Mouse (Mus musculus) embryonic fibroblast, embryonic 13.5 days (primary cell): ENCODE measurements at regions not wholly inside any gene's neighbourhood (a gene's known extent, or its start where the extent isn't known, plus 50 kb on each side); places are given as distances from the start of the nearest gene placed in this dataset.

ENCODE experiments used
- H3K27ac ChIP-seq: 2 replicates; pipeline ENCODE4 v1.5.1; 2012; ENCODE audit warnings: low read length, control low read depth, inconsistent platforms; ENCODE audit not compliant: insufficient read depth
- H3K4me1 ChIP-seq: 2 replicates; pipeline ENCODE4 v1.6.1; 2011; ENCODE audit warnings: low read length; ENCODE audit not compliant: control insufficient read depth, insufficient read depth
- H3K4me3 ChIP-seq: 2 replicates; pipeline ENCODE4 v1.5.1; 2011; ENCODE audit warnings: mild to moderate bottlenecking, control low read depth, low read length; ENCODE audit not compliant: insufficient read depth
- CTCF ChIP-seq: IDR thresholded peaks from 2 replicates; pipeline ENCODE4 v1.5.1; 2011; ENCODE audit warnings: mild to moderate bottlenecking, control low read depth, low read length, moderate library complexity, borderline replicate concordance; ENCODE audit not compliant: insufficient read depth
- POLR2A ChIP-seq: IDR thresholded peaks from 2 replicates; pipeline ENCODE4 v1.6.1; 2011; ENCODE audit warnings: low read depth, mild to moderate bottlenecking, control low read depth, low read length, moderate library complexity

DNA sequence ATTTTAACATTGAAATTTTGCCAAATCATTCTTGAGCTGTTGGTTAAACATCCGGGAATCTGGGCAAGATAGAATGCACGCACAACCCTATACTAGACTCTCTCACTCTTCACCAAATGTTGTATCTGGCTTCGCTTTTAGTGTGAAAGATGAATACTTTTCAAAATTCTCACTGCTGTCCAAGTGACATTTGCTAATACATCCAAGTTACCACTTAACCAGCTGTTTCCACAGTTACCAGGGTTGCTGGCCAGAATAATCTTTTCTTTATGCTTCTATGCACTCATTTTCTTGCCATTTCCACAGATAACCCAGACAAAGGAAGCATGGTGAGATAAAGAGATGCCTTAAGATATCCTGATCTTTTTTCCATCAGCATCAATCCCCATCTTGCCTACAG is 294.9 kb downstream of the Foxa2 start:
- Histone ChIP-seq H3K4me1 (peaks cover 5% of the 10 kb centered on the region), H3K4me3 (no peak overlapping the region), H3K27ac (no peak overlapping the region)
- TF ChIP-seq CTCF (no peak), POLR2A (no peak)

DNA sequence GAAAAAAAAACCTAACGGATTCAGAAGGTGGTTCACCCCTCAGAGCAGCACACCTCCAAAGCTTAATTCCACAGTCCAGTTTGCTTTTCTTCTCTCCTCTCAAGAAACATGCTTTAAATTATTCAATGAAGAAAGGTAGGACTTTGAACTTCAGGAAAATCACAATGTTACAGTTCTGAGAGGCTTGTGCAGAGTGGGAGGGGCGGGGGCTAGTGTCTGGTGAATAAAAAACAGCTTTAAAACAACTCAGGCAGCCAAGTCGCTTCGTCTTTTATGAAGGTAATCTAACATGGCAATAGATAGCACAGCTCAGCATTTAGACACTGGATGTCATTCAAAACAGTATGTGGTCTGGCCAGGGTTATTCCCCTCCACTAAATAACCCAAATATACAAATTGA is 298.8 kb downstream of the Foxa2 start:
- TF ChIP-seq POLR2A (no peak), CTCF (no peak)
- Histone ChIP-seq H3K27ac (no peak overlapping the region), H3K4me1 (0 out of 2 replicates have a peak, but pooled peaks cover 2% of the 10 kb centered on the region)

DNA sequence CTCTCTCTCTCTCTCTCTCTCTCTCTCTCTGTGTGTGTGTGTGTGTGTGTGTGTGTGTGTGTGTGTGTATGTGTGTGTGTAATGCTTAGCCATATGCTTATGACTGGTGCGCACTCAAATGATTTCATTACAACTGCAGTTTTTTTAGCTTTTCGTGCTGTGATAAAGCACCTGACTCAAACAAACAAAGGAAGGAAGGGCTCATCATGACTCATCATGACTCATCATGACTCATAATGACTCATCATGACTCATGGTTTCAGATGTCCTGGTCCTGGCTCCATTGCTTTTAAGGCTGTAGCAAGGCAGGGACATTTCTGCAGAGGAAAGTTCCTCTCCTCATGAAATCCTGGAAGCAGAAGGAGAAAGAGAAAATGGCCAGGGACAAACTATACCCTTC is 302.9 kb downstream of the Foxa2 start:
- Histone ChIP-seq H3K27ac (no peak overlapping the region; the same call in 1 of the 2 replicates), H3K4me3 (no peak overlapping the region), H3K4me1 (no peaks in the 10 kb centered on the region)
- TF ChIP-seq CTCF (no peak), POLR2A (no peak)

More for the DNA sequence above, 298.8 kb downstream of the Foxa2 start:
- H3K4me3 ChIP-seq: no peak overlapping the region

DNA sequence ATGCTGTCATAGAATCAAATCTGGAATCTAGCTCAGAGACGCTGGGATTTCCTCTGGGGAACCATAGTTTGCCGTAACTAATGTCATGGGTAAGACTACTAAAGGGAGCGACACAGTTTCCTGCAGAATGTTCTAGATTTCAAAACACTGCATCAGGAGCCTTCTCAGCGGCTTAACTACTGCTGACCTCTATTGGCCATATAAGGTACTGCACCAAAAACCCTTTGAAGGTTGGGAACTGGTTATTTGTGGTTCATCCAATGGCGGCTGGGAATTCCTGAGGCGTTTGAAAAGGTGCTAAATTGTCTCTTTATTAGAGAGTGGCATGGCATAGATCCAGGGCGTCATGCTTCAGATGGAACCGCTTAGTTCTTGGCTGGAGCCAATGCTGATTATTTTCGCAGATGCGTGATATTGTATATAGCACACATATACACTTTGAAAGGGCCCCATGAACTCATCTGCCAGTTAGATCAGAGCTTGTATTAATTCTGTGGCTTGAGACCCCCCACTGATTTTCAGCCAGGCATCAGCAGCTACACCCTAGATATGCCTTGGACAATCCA is 308.4 kb downstream of the Foxa2 start:
- TF ChIP-seq CTCF (no peak), POLR2A (no peak)
- Histone ChIP-seq H3K4me3 (no peak overlapping the region), H3K27ac (no peak overlapping the region), H3K4me1 (no peaks in the 10 kb centered on the region)

DNA sequence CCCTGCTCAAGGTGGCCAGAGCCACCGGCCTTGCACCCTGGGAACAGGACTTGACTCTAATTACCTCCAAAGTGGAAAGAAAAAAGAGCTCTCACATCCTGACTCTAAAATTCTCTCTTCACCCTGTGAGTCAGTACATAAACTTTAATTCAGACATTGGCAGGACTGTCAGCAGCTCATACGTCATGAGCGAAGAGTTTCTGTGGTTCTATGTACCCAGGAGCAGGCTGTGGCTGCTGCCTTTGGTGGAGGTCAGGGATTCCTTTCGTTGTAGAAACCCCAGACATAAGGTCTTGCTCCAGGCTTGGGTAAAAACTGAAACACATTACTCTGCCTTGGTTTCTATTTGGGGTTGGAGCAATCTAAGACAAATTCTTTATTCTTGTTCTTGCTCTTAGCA is 319.4 kb downstream of the Foxa2 start:
- H3K27ac ChIP-seq: no peak overlapping the region
- H3K4me1 ChIP-seq: no peaks in the 10 kb centered on the region
- no peak overlapping the region for H3K4me3 ChIP-seq
- TF ChIP-seq POLR2A: no peak

DNA sequence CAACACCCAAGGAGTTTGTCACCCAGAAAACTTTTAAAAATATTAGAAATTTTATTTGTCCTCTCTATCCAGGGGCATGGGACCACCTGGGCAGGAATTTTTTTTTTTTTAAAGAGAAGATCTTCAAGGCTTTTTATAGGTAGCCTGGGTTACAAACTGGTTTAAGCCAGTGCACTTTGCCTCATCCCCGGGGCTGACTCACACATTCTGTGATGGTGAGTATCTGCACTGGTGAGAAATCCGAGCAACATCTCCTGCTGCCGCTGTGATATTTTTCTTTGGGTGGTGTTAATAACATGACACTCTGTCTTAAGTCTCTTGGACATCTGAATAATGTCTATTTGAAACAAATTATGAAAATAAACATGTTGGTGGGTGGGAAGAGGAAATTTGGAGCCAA is 327.8 kb downstream of the Foxa2 start:
- no peak for TF ChIP-seq POLR2A
- TF ChIP-seq CTCF: no peak

DNA sequence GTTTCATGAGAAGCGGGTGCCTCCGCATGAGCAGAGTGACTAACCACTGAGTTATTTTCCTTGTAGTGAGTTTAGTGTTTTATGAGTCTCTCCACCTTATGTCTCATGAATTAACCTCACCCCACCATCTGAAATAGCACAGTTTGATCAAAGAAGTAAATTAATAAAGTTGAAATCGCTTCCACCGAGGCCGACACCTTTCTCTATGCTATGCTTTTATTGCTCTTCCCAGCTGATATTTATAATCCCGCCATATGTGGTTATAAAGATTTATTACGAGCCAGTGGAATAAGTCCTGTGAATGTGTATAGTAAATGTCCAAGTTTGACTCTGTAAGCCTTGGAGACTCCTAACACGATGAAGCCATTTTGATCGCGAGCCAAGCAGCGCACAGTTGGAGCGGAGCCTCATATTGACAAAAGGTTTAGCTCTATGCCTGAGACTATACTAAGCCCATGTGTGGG is 329.3 kb downstream of the Foxa2 start:
- no peak for TF ChIP-seq CTCF
- no peak for TF ChIP-seq POLR2A

More for the DNA sequence above, 327.8 kb downstream of the Foxa2 start:
- Histone ChIP-seq H3K27ac (no peak overlapping the region), H3K4me3 (no peak overlapping the region), H3K4me1 (no peaks in the 10 kb centered on the region)

DNA sequence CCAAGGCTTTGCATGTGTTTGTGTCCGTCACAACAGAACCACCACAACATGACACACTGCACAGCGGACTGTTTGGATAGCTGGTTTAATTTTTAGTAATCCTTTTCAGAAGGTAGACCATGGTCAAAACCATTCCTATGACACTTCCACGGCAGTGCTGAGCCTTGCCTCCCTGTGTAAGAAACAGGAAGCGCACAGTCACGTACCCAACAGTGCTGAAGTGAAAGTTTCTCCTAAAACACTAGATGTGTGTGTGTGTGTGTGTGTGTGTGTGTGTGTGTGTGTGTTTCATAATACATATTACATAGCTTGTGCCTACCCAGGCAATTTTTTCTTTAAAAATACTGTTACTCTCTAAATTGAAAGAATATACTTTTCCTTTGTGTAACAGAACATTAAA is 331.0 kb downstream of the Foxa2 start:
- no peak overlapping the region for H3K27ac ChIP-seq
- TF ChIP-seq CTCF (no peak), POLR2A (no peak)
- H3K4me1 ChIP-seq: no peaks in the 10 kb centered on the region
- no peak overlapping the region for H3K4me3 ChIP-seq

More for the DNA sequence above, 329.3 kb downstream of the Foxa2 start:
- no peak overlapping the region for H3K27ac ChIP-seq
- no peaks in the 10 kb centered on the region for H3K4me1 ChIP-seq
- H3K4me3 ChIP-seq: no peak overlapping the region

DNA sequence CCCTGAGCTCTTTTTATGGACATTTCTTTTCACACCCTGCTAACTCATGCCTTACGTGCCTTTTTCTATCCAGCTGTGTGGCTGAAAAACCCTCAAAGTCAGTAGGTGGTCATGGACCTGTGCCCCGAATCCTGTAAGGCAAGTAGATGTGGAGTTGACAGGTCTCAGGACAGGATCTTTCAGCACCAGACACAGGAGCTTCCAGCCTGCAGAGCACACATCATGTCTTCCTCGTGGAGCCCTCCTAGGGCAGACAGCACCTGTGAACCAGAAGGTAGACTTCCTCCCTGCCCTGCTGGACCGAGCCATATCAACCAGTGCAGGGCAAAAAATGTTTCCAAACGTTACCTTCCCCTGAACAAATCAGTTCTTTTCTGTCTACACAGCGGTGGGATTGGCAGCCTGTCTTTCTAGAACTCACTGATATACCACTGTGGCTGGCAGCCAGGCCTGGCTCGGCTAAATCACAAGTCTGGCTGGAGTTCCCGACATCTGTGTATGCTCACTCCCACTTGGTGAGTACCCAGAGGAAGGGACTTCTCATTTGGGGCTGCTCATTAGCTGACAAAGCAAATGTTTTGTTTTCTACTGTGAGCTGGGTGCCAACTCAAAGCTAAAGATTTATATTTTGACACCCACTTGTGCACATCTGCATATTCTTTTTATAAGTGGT is 336.0 kb downstream of the Foxa2 start:
- TF ChIP-seq CTCF (no peak), POLR2A (no peak)
- no peaks in the 10 kb centered on the region for H3K4me1 ChIP-seq
- no peak overlapping the region for H3K27ac ChIP-seq
- H3K4me3 ChIP-seq: no peak overlapping the region

DNA sequence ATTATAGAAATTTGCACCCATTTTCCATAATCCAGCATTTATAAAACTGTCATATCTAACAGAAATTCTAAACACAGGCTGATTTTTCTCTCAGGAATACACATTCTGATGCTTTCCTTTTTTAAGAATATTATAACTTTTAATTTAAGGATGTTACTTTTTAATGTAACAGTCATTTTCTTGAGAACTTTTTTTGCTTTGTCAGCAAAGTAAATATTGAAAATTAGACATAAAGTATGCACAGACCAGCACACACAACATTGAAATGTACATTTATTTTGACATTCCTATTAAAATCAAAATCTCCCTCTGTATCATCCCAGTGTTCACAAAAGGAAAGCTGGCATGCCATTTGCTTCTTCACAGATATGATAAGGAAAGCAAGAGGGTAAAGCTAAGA is 337.0 kb downstream of the Foxa2 start:
- H3K4me1 ChIP-seq: no peaks in the 10 kb centered on the region
- H3K27ac ChIP-seq: no peak overlapping the region
- no peak overlapping the region for H3K4me3 ChIP-seq
- no peak for TF ChIP-seq POLR2A
- TF ChIP-seq CTCF: no peak
